Mouse (Mus musculus) heart, embryonic 16.5 days (tissue): ENCODE results near the gene Nrsn2. TPM values are rescaled to one million over a fixed set of nuclear protein-coding genes. Genes with fewer than 3 reads are reported as not detected.
A peak's percentile ranks its signal among the peaks of the same experiment; 100 is the strongest.

Source experiments
- ATAC-seq: fragments of 200-750 bp; cut with Nextera tagmentation; replicated peaks from 2 replicates; pipeline ENCODE4 v1.8.0; 2017; ENCODE audit warnings: moderate number of reproducible peaks; ENCODE audit not compliant: insufficient read depth, low FRiP score; ENCODE audit errors: extremely low read depth
- H3K27ac ChIP-seq: fragments of 300-500 bp; sonication (generic); 2 replicates; pipeline ENCODE4 v1.5.1; 2014; ENCODE audit warnings: mild to moderate bottlenecking, low read length, control low read depth, moderate library complexity
- H3K27me3 ChIP-seq: fragments of 300-500 bp; sonication (generic); 2 replicates; pipeline ENCODE4 v1.6.1; 2014; ENCODE audit warnings: low read length, mixed read lengths; ENCODE audit not compliant: control insufficient read depth, insufficient read depth
- H3K36me3 ChIP-seq: fragments of 300-500 bp; sonication (generic); 2 replicates; pipeline ENCODE4 v1.6.1; 2014; ENCODE audit not compliant: control insufficient read depth, insufficient read depth
- H3K4me1 ChIP-seq: fragments of 300-500 bp; sonication (generic); 2 replicates; pipeline ENCODE4 v1.6.1; 2014; ENCODE audit warnings: low read length, mixed read lengths; ENCODE audit not compliant: control insufficient read depth, insufficient read depth
- H3K4me2 ChIP-seq: fragments of 300-500 bp; sonication (generic); 2 replicates; pipeline ENCODE4 v1.6.1; 2014; ENCODE audit warnings: low read depth, mild to moderate bottlenecking, control low read depth, low read length
- H3K4me3 ChIP-seq: fragments of 300-500 bp; sonication (generic); 2 replicates; pipeline ENCODE4 v1.5.1; 2014; ENCODE audit warnings: mild to moderate bottlenecking, control low read depth, low read length
- H3K9ac ChIP-seq: fragments of 300-500 bp; sonication (generic); 2 replicates; pipeline ENCODE4 v1.6.1; 2014; ENCODE audit warnings: low read length, control low read depth
- H3K9me3 ChIP-seq: fragments of 300-500 bp; sonication (generic); replicated peaks from 2 replicates; pipeline ENCODE4 v1.6.1; 2016; ENCODE audit warnings: low read length; ENCODE audit not compliant: control insufficient read depth
- WGBS: fragments of 180-500 bp; shearing (Covaris S2); extraction: QIAGEN DNeasy Blood & Tissue Kit; methylation state at CpG from one replicate; pipeline ENCODE4 v1.1.7; 2014; 5-methylcytosine and 5-hydroxymethylcytosine counted together
- polyA plus RNA-seq: library from polyadenylated mRNA; unstranded; fragments of >200 nt; fragmentation: Nextera tagmentation; extraction: Ambion mirVana; gene quantifications from 2 replicates; pipeline ENCODE4 v1.2.1, GENCODE M21; 2015

Nrsn2 gene
- polyA plus RNA-seq, 1 experiment from 2014 or later, result 1.2 TPM

DNA sequence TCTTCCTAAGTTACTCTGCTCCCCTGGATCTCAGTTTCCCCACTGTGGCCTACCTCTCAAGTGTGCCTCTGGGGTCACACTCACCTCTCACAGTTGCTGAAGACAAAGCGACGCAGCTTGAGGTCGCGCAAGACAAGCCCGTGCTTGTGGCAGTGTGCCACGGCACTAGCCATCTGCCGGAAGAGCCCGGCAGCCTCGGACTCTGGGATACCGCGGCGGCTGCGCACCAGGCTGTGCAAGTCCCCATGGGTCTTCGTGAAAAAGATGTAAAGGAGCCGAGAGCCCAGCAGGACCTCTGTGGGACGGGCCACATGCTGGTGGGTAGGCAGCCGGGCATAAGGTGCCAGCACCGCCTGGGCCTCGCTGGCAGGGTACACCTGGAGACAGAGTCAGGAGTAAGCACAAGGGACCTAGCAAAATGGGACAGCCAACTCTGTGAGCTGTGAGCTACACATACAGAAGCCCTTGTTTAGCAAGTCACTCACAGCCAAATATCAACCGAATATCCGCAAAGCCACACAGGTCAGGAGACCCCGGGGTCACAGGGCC lies 36.7 kb downstream of the Nrsn2 start:
- Histone ChIP-seq H3K4me3 (no peak overlapping the region), H3K9ac (no peak overlapping the region), H3K9me3 (no peaks in the 10 kb centered on the region), H3K27me3 (no peaks in the 10 kb centered on the region), H3K27ac (no peak overlapping the region), H3K4me2 (no peak overlapping the region), H3K36me3 (no peaks in the 10 kb centered on the region), H3K4me1 (peaks cover 9% of the 10 kb centered on the region)
- no peak for ATAC-seq
- WGBS, result 84% methylated on average over 22 of the region's 22 CpGs

DNA sequence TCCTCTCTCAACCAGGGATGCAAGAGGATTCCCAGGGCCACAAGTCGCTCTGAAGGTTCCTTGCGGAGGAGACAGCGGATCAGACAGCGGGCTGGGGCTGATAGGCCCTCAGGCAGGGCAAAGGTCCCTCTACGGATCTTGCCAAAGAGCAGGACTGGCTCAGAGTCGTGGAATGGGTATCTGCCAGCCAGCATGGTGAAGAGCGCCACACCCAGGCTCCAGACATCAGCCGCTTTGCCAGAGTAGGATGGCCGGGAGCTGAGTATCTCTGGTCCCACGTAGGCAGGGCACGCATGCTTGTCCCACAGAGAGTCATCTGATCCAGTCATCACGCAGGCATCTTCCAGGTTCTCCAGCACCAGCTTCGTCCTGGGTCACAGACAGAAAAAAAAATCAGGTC lies 38.1 kb downstream of the Nrsn2 start:
- no peaks in the 10 kb centered on the region for H3K27me3 ChIP-seq
- no peak overlapping the region for H3K4me3 ChIP-seq
- no peak overlapping the region for H3K9ac ChIP-seq
- WGBS, result 88% methylated on average over 13 of the region's 13 CpGs
- H3K27ac ChIP-seq, result no peak overlapping the region
- H3K9me3 ChIP-seq, result no peaks in the 10 kb centered on the region
- ATAC-seq, result no peak
- no peak overlapping the region for H3K4me2 ChIP-seq
- H3K36me3 ChIP-seq, result no peaks in the 10 kb centered on the region
- peaks cover 9% of the 10 kb centered on the region for H3K4me1 ChIP-seq

DNA sequence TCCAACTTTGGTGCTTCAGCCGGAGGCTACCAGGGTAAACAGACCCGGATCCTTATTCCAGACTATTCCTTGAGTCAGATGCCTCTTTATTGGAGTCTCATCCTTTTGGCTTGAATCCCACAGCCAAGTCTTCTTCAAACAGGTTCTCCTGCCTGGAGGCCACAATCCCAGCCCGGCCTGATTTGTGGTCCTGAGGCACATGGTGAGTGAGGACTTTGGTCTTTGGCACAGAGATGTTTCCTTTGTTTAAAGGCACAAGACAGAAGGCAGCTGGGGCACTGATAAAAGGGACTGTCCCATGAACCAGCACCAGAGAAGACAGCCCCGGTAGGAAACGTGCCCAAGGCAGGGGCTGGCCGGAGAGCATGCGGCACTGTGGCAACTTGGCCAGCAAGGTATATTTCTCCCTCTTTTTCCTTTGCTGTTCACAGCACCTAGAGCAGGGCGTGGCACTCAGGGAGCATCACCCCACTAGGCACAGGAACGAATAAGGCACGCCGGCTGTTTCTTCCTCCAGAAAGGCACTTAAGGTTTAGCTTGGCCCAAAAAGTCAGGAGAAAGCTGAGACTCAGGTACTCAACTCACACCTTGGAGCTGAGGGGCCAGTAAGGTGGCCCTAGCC lies 38.7 kb downstream of the Nrsn2 start:
- ATAC-seq, result no peak
- no peak overlapping the region for H3K27ac ChIP-seq
- peaks cover 12% of the 10 kb centered on the region for H3K4me1 ChIP-seq
- H3K4me2 ChIP-seq, result no peak overlapping the region
- no peak overlapping the region for H3K4me3 ChIP-seq
- no peaks in the 10 kb centered on the region for H3K9me3 ChIP-seq
- no peaks in the 10 kb centered on the region for H3K27me3 ChIP-seq
- no peaks in the 10 kb centered on the region for H3K36me3 ChIP-seq
- WGBS, result 89% methylated on average over 11 of the region's 11 CpGs
- no peak overlapping the region for H3K9ac ChIP-seq

DNA sequence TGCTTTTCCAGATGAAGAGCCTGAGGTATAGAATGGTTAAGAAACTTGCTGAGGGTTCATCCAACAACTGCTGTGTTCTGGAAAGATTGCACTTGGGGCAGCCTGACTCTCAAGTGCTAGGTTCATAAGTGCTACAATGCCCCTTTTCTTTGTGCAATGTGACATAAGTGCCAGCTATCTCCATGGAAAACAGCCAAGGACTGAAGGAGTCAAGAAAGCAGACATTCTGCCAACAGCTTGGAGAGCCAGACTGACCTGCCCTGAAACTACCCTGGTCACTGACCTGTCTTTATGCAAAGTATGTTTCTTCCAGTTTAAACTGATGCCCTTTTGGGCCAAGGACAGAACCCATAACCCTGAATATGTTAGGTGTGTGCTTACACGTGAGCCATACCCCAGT lies 39.6 kb downstream of the Nrsn2 start:
- no peaks in the 10 kb centered on the region for H3K36me3 ChIP-seq
- H3K27ac ChIP-seq, result no peak overlapping the region
- peaks cover 12% of the 10 kb centered on the region for H3K4me1 ChIP-seq
- H3K9me3 ChIP-seq, result no peaks in the 10 kb centered on the region
- H3K4me2 ChIP-seq, result no peak overlapping the region
- WGBS, result 64% methylated on average over 1 of the region's 1 CpGs
- H3K9ac ChIP-seq, result no peak overlapping the region
- no peaks in the 10 kb centered on the region for H3K27me3 ChIP-seq
- ATAC-seq, result no peak
- no peak overlapping the region for H3K4me3 ChIP-seq

DNA sequence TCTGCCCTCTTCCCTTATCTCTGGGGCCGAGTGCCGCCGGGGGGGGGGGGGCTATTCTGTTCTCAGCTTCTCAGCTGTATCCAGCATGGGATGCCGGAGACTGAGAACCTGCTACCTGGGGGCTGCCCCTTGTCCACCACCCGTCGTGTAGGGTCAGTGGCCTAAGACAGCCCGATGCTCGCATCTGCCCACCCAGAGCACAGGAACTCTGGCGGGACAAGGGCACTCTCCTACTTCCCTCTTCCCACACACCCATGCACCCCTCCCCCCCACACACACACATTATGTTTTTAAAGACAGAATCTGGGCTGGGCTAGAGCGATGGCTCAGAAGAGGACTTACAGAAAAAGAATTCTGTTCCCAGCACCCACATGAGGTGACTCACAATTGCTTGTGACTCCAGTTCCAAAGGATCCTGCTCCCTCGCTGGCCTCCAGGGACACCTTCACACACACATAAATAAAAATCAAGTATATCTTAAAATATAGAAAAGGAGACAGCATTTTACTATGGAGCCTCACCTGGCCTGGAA lies 41.1 kb downstream of the Nrsn2 start:
- no peaks in the 10 kb centered on the region for H3K27me3 ChIP-seq
- 50% methylated on average over 9 of the region's 11 CpGs for WGBS

DNA sequence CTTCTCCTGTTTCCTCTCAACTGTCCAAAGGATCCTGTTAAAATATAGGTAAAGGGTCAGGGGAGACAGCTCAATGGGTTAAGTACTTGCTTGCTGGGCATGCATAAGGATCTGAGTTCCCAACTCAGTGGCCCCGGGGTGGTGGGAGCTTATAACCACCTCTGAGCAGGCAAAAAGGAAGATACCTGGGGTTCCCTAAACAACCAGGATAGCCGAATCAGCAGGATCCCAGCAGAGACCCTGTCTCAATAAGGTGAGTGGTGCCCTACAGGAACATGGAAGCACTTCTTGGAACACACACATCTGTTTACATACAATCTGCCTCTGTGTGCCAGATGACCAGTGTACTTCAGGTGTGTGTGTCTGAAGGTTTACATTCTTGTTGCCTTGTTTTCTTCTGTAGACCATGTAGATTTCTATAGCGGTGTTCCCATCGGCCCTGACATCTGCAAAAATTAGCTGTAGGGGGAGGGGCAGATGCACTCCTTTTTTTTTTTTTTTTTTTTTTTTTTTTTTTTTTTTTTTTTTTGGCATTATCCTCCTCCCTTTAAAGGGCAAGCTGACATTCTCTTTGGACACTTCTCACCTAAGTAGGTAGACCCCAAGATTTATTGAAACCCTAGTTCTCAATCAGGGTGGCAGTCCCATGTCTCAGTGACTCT lies 43.0 kb downstream of the Nrsn2 start:
- Histone ChIP-seq H3K27me3 (no peaks in the 10 kb centered on the region), H3K4me1 (peaks cover 26% of the 10 kb centered on the region), H3K9me3 (no peaks in the 10 kb centered on the region), H3K9ac (no peak overlapping the region), H3K4me3 (no peak overlapping the region), H3K4me2 (no peak overlapping the region), H3K36me3 (0 out of 2 replicates have a peak, but pooled peaks cover 4% of the 10 kb centered on the region), H3K27ac (no peak overlapping the region)
- ATAC-seq, result no peak
- WGBS, result 77% methylated on average over 4 of the region's 4 CpGs

More for the DNA sequence above, 41.1 kb downstream of the Nrsn2 start:
- Histone ChIP-seq H3K4me2 (no peak overlapping the region), H3K27ac (no peak overlapping the region), H3K9ac (no peak overlapping the region), H3K4me3 (no peak overlapping the region), H3K4me1 (peaks cover 25% of the 10 kb centered on the region), H3K36me3 (no peaks in the 10 kb centered on the region), H3K9me3 (no peaks in the 10 kb centered on the region)
- no peak for ATAC-seq

DNA sequence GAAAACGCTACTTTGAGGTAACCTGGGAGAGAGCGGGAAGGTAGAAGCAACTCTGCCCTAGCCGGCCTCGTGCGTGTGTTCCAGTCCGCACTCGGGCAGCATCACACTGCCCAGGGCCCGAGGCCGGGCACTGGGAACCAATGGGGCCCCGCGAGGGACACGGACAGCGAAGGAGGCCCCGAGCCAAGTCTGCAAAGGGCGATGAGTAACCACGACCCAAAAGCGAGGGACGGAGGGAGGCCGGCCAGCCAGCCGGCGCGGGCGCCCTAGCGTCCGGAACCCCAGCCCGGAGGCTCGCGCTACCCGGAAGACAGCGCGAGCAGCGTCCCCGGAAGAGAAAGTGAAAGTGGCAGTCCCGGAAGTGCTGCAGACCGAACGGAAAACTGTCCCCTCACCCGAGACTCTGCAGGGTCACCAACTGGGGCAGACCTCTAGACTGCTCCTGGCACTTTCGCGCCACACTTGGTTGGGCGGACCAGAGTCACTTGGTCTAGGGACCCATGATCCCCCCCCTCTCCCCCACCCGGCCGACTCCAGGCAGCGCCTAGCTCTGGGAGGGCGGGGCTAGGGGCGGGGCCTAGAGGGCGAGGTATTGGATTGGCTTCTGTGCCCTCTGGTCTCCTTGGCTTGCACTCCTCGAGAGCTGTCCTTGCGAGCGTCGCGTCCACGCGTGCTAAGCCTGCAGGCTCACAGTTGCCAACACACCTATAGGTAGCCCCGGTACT lies 44.2 kb downstream of the Nrsn2 start, which contains the start of gene Rbck1:
TSS of gene Rbck1 (minus strand) at position 553 of the 725 bp plus-strand sequence.
- WGBS, result under 1% methylated on average over 51 of the region's 54 CpGs
- Histone ChIP-seq H3K4me1 (peaks cover 26% of the 10 kb centered on the region), H3K9ac (peak within 1 kb of the TSS; percentile 96), H3K9me3 (no peaks in the 10 kb centered on the region), H3K36me3 (0 out of 2 replicates have a peak, but pooled peaks cover 4% of the 10 kb centered on the region), H3K4me3 (peak within 1 kb of the TSS; percentile 98), H3K27ac (peak within 1 kb of the TSS; percentile 97), H3K27me3 (no peaks in the 10 kb centered on the region), H3K4me2 (peak within 1 kb of the TSS; percentile 94)
- peak; percentile 94 for ATAC-seq

DNA sequence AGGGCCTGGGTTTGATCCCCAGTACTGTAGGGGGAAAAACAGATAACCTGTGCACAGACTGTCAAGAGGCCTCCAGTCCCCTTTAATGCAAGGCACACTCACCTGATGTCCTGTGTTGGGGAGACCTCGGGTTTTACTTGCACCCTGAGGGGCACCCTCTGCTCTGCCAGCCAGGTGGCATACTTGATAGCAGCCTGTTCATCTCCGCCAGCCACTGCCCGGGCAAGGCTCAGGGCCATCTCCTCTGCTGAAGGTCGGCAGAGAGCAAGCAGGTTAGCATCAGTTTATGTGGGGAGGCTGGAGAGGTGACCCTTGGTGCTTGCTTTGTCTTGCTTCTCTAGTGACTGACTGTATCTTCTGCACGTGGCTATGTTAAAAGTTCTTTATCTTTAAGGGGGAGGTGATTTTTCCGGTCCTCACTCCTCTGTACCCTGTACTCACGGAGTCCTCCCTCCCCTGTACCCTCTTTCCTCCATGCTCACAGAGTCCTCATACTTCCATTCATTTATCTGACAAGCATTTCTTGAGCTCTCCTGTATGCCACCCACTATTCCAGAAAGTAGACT lies 45.5 kb downstream of the Nrsn2 start:
- H3K4me1 ChIP-seq, result peaks cover 18% of the 10 kb centered on the region
- peak overlapping the region; percentile 98 for H3K4me3 ChIP-seq
- H3K4me2 ChIP-seq, result peak overlapping the region; percentile 94
- H3K27ac ChIP-seq, result no peak overlapping the region
- H3K9ac ChIP-seq, result peak overlapping the region; percentile 96; the same call in 1 of the 2 replicates
- no peaks in the 10 kb centered on the region for H3K9me3 ChIP-seq
- no peaks in the 10 kb centered on the region for H3K27me3 ChIP-seq
- ATAC-seq, result no peak
- peaks cover 11% of the 10 kb centered on the region; the same call in 1 of the 2 replicates for H3K36me3 ChIP-seq
- 40% methylated on average over 7 of the region's 7 CpGs for WGBS
